Mouse (Mus musculus): ENCODE results near the gene Pip4k2c. TPM values are rescaled to one million over a fixed set of nuclear protein-coding genes. Genes with fewer than 3 reads are reported as not detected.
"Not testable (repeated sequence)": the region's sequence is repeated elsewhere in the genome, so short reads cannot be mapped to it uniquely, and the experiment has no call there.

Gene Pip4k2c
- polyA plus RNA-seq, 1 experiment: 58.8 TPM

- Histone ChIP-seq H3K4me1 (ENCODE audit: control insufficient read depth, insufficient read depth, low read length) (no peaks in the 10 kb centered on the region), H3K4me3 (replicated peaks; ENCODE audit: insufficient read depth, low read depth, low read length) (no peak overlapping the region), H3K27ac (ENCODE audit: insufficient read depth, low read length) (no peak overlapping the region), H3K27me3 (ENCODE audit: control insufficient read depth, insufficient read depth, low read length) (no peaks in the 10 kb centered on the region)
- no peak for TF ChIP-seq POLR2A (IDR thresholded peaks at IDR 0.05; ENCODE audit: borderline replicate concordance, insufficient read depth, low read length)
- 81% methylated on average over 1 of the region's 1 CpGs for WGBS
- DNase-seq: no peak
Observed at GRCm38 (mm10) chr10:127156511-127156910, 54.9 kb downstream of the Pip4k2c start.

DNA sequence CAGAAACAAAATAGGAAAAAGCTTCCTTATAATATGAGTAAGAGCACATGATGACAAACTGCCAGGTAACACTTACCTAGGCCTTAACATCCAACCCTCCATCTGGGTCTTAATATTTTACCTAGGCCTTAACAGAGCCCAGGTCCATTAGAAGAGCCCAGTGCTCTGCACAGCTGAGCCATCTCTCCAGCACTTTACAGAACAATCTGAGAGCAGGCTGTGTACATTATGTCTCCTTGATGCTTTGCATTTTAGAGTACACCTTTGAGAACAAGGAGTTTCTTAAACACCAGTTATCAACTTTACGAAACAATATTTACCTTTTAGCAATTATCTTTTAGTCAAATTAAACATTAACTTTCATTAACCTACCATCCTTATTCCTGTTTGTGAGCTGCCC is 55.3 kb downstream of the Pip4k2c start:
- no peaks in the 10 kb centered on the region for H3K4me1 ChIP-seq (ENCODE audit: control insufficient read depth, insufficient read depth, low read length)
- no peak for DNase-seq
- no peak overlapping the region for H3K27ac ChIP-seq (ENCODE audit: insufficient read depth, low read length)
- no peaks in the 10 kb centered on the region for H3K27me3 ChIP-seq (ENCODE audit: control insufficient read depth, insufficient read depth, low read length)
- 98% methylated on average over 1 of the region's 1 CpGs for WGBS
- no peak for TF ChIP-seq POLR2A (IDR thresholded peaks at IDR 0.05; ENCODE audit: borderline replicate concordance, insufficient read depth, low read length)
- no peak for TF ChIP-seq CTCF (IDR thresholded peaks at IDR 0.05; ENCODE audit: borderline replicate concordance, insufficient read depth, low read depth, low read length)
- H3K4me3 ChIP-seq (replicated peaks; ENCODE audit: insufficient read depth, low read depth, low read length): no peak overlapping the region

GRCm38 (mm10) chr10:127154652-127155051 is 56.7 kb downstream of the Pip4k2c start:
- Histone ChIP-seq H3K27me3 (ENCODE audit: control insufficient read depth, insufficient read depth, low read length) (no peaks in the 10 kb centered on the region), H3K27ac (ENCODE audit: insufficient read depth, low read length) (no peak overlapping the region), H3K4me3 (replicated peaks; ENCODE audit: insufficient read depth, low read depth, low read length) (no peak overlapping the region), H3K4me1 (ENCODE audit: control insufficient read depth, insufficient read depth, low read length) (no peaks in the 10 kb centered on the region)
- DNase-seq: no peak
- TF ChIP-seq CTCF (IDR thresholded peaks at IDR 0.05; ENCODE audit: borderline replicate concordance, insufficient read depth, low read depth, low read length) (no peak), POLR2A (IDR thresholded peaks at IDR 0.05; ENCODE audit: borderline replicate concordance, insufficient read depth, low read length) (no peak)
- 85% methylated on average over 5 of the region's 5 CpGs for WGBS

DNA sequence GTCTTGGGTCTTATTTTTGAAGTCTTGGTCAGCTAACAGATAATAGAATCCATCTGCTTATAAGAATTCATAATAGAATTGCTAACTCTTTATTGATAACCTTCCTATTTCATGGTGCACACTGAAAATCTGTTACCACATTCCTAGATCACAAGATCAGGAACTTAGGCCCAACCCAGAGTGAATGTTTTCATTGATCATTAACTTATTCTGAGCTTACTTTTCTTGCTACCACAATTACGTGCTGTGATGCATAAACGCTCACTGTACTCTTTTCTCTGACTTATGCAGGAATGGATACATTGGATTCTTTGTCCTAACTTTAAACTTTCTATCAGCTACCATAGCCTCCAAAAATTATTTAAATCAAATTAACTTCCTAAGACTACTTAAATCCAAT is 57.1 kb downstream of the Pip4k2c start:
- Histone ChIP-seq H3K27me3 (ENCODE audit: control insufficient read depth, insufficient read depth, low read length) (no peaks in the 10 kb centered on the region), H3K27ac (ENCODE audit: insufficient read depth, low read length) (no peak overlapping the region), H3K4me1 (ENCODE audit: control insufficient read depth, insufficient read depth, low read length) (no peaks in the 10 kb centered on the region), H3K4me3 (replicated peaks; ENCODE audit: insufficient read depth, low read depth, low read length) (no peak overlapping the region)
- TF ChIP-seq POLR2A (IDR thresholded peaks at IDR 0.05; ENCODE audit: borderline replicate concordance, insufficient read depth, low read length) (no peak), CTCF (IDR thresholded peaks at IDR 0.05; ENCODE audit: borderline replicate concordance, insufficient read depth, low read depth, low read length) (no peak)
- DNase-seq: no peak
- 98% methylated on average over 2 of the region's 2 CpGs for WGBS

DNA sequence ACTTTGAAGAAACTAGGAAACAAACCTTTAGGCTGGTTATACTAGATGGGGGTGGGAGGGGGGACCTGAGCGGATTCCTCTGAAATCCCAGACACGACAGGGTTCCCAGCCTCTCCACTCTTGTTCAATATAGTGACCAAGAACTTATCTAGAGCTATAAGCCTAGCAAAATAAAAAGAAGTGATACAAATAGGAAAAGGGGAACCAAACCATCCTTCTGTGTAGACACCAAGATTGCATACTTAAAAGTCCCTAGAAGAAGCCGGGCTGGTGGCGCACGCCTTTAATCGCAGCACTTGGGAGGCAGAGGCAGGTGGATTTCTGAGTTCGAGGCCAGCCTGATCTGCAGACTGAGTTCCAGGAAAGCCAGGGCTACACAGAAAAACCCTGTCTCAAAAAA is 58.1 kb downstream of the Pip4k2c start:
- WGBS: 92% methylated on average over 7 of the region's 7 CpGs
- Histone ChIP-seq H3K27ac (ENCODE audit: insufficient read depth, low read length) (no peak overlapping the region), H3K27me3 (ENCODE audit: control insufficient read depth, insufficient read depth, low read length) (no peaks in the 10 kb centered on the region), H3K4me3 (replicated peaks; ENCODE audit: insufficient read depth, low read depth, low read length) (no peak overlapping the region), H3K4me1 (ENCODE audit: control insufficient read depth, insufficient read depth, low read length) (no peaks in the 10 kb centered on the region)
- no peak for TF ChIP-seq CTCF (IDR thresholded peaks at IDR 0.05; ENCODE audit: borderline replicate concordance, insufficient read depth, low read depth, low read length)
- no peak for TF ChIP-seq POLR2A (IDR thresholded peaks at IDR 0.05; ENCODE audit: borderline replicate concordance, insufficient read depth, low read length)
- DNase-seq: no peak

GRCm38 (mm10) chr10:127152556-127152955 is 58.8 kb downstream of the Pip4k2c start:
- DNase-seq: not testable (repeated sequence)
- 86% methylated on average over 10 of the region's 10 CpGs for WGBS

GRCm38 (mm10) chr10:127151233-127151632 is 60.2 kb downstream of the Pip4k2c start:
- not testable (repeated sequence) for H3K27ac ChIP-seq (ENCODE audit: insufficient read depth, low read length); H3K4me3 ChIP-seq (replicated peaks; ENCODE audit: insufficient read depth, low read depth, low read length); DNase-seq; H3K27me3 ChIP-seq (ENCODE audit: control insufficient read depth, insufficient read depth, low read length); H3K4me1 ChIP-seq (ENCODE audit: control insufficient read depth, insufficient read depth, low read length)
- WGBS: 85% methylated on average over 3 of the region's 3 CpGs

More at GRCm38 (mm10) chr10:127152556-127152955, 58.8 kb downstream of the Pip4k2c start:
- not testable (repeated sequence) for H3K4me1 ChIP-seq (ENCODE audit: control insufficient read depth, insufficient read depth, low read length); H3K27me3 ChIP-seq (ENCODE audit: control insufficient read depth, insufficient read depth, low read length); H3K4me3 ChIP-seq (replicated peaks; ENCODE audit: insufficient read depth, low read depth, low read length); H3K27ac ChIP-seq (ENCODE audit: insufficient read depth, low read length)

DNA sequence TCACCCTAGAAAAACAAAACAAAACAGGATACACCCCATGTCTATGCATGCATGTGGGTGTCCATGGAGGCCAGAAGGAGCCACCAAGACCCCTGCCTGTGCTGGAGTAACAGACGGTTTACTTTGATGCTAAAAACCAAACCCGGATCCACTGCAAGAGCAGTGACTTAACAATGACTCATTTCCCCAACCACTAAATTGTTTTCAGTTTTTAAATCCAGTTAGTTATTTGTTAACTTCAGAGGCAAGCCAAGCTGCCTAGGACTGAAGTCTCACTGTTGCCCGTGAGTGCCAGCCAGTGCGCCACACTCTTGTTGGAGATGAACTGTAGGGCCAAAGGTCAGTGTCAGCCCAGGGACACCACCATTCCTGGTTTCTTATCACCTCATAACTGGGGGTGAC is 60.9 kb downstream of the Pip4k2c start:
- Histone ChIP-seq H3K27me3 (ENCODE audit: control insufficient read depth, insufficient read depth, low read length) (no peaks in the 10 kb centered on the region), H3K4me3 (replicated peaks; ENCODE audit: insufficient read depth, low read depth, low read length) (no peak overlapping the region), H3K4me1 (ENCODE audit: control insufficient read depth, insufficient read depth, low read length) (no peaks in the 10 kb centered on the region), H3K27ac (ENCODE audit: insufficient read depth, low read length) (no peak overlapping the region)
- no peak for TF ChIP-seq CTCF (IDR thresholded peaks at IDR 0.05; ENCODE audit: borderline replicate concordance, insufficient read depth, low read depth, low read length)
- no peak for TF ChIP-seq POLR2A (IDR thresholded peaks at IDR 0.05; ENCODE audit: borderline replicate concordance, insufficient read depth, low read length)
- 85% methylated on average over 4 of the region's 4 CpGs for WGBS
- no peak for DNase-seq

- 55% methylated on average over 6 of the region's 6 CpGs for WGBS
- no peak overlapping the region for H3K4me3 ChIP-seq (replicated peaks; ENCODE audit: insufficient read depth, low read depth, low read length)
Observed at GRCm38 (mm10) chr10:127147135-127147534, 64.2 kb downstream of the Pip4k2c start.

More at GRCm38 (mm10) chr10:127147135-127147534, 64.2 kb downstream of the Pip4k2c start:
- H3K27ac ChIP-seq (ENCODE audit: insufficient read depth, low read length): no peak overlapping the region
- DNase-seq: no peak
- no peaks in the 10 kb centered on the region for H3K27me3 ChIP-seq (ENCODE audit: control insufficient read depth, insufficient read depth, low read length)
- TF ChIP-seq CTCF (IDR thresholded peaks at IDR 0.05; ENCODE audit: borderline replicate concordance, insufficient read depth, low read depth, low read length) (no peak), POLR2A (IDR thresholded peaks at IDR 0.05; ENCODE audit: borderline replicate concordance, insufficient read depth, low read length) (no peak)
- no peaks in the 10 kb centered on the region for H3K4me1 ChIP-seq (ENCODE audit: control insufficient read depth, insufficient read depth, low read length)

Other genes starting within 250 kb of the Pip4k2c start
- 96.2 and 101 TPM in 2 replicates for gene Ctdsp2, start 232.9 kb downstream of the Pip4k2c start, polyA plus RNA-seq (2012; rRNA removed)
- gene Avil, start 210.9 kb downstream of the Pip4k2c start, polyA plus RNA-seq (2012; rRNA removed): 0.33 and 0.54 TPM in 2 replicates
- gene Tsfm, start 180.7 kb downstream of the Pip4k2c start, polyA plus RNA-seq (2012; rRNA removed): 45.2 and 45.4 TPM in 2 replicates
- gene Mettl1, start 170.2 kb downstream of the Pip4k2c start, polyA plus RNA-seq (2012; rRNA removed): 10.7 and 11.8 TPM in 2 replicates
- gene Eef1akmt3, start 170.1 kb downstream of the Pip4k2c start, polyA plus RNA-seq (2012; rRNA removed): 0.13 TPM in 2 replicates
- 0.19 and 0.29 TPM in 2 replicates for gene Cyp27b1, start 163.3 kb downstream of the Pip4k2c start, polyA plus RNA-seq (2012; rRNA removed)
- 11.8 TPM in 2 replicates for gene March9, start 151.4 kb downstream of the Pip4k2c start, polyA plus RNA-seq (2012; rRNA removed)
- gene Cdk4, start 148.1 kb downstream of the Pip4k2c start, polyA plus RNA-seq (2012; rRNA removed): 141 and 143 TPM in 2 replicates
- 81.6 and 84.6 TPM in 2 replicates for gene Tspan31, start 141.3 kb downstream of the Pip4k2c start, polyA plus RNA-seq (2012; rRNA removed)
- 99.5 and 109 TPM in 2 replicates for gene Agap2, start 136.3 kb downstream of the Pip4k2c start, polyA plus RNA-seq (2012; rRNA removed)
- gene Os9, start 90.5 kb downstream of the Pip4k2c start, polyA plus RNA-seq (2012; rRNA removed): 98.9 and 100 TPM in 2 replicates
- 81.9 and 83.6 TPM in 2 replicates for gene B4galnt1, start 46.4 kb downstream of the Pip4k2c start, polyA plus RNA-seq (2012; rRNA removed)
- 3.1 and 3.3 TPM in 2 replicates for gene Slc26a10, start 30.9 kb downstream of the Pip4k2c start, polyA plus RNA-seq (2012; rRNA removed)
- gene Arhgef25, start 21.5 kb downstream of the Pip4k2c start, polyA plus RNA-seq (2012; rRNA removed): 105 and 117 TPM in 2 replicates
- 321 and 339 TPM in 2 replicates for gene Dtx3, start 15.9 kb downstream of the Pip4k2c start, polyA plus RNA-seq (2012; rRNA removed)
- gene Kif5a, start 51.8 kb upstream of the Pip4k2c start, polyA plus RNA-seq (2012; rRNA removed): 377 and 378 TPM in 2 replicates
- 322 and 328 TPM in 2 replicates for gene Dctn2, start 54.8 kb upstream of the Pip4k2c start, polyA plus RNA-seq (2012; rRNA removed)
- 47.8 and 51.8 TPM in 2 replicates for gene Mbd6, start 77.4 kb upstream of the Pip4k2c start, polyA plus RNA-seq (2012; rRNA removed)
- gene Mars, start 100.2 kb upstream of the Pip4k2c start, polyA plus RNA-seq (2012; rRNA removed): 81.6 and 87.4 TPM in 2 replicates
- 0.87 and 0.97 TPM in 2 replicates for gene Arhgap9, start 110.4 kb upstream of the Pip4k2c start, polyA plus RNA-seq (2012; rRNA removed)
- 10.6 and 12.5 TPM in 2 replicates for gene Gli1, start 130.4 kb upstream of the Pip4k2c start, polyA plus RNA-seq (2012; rRNA removed)
- 0.03 TPM in 1 of 2 replicates, not detected in the other for gene Inhbe, start 142.8 kb upstream of the Pip4k2c start, polyA plus RNA-seq (2012; rRNA removed)
- not detected in 2 replicates for gene Inhbc, start 158.8 kb upstream of the Pip4k2c start, polyA plus RNA-seq (2012; rRNA removed)
- 137 and 145 TPM in 2 replicates for gene R3hdm2, start 168.7 kb upstream of the Pip4k2c start, polyA plus RNA-seq (2012; rRNA removed)